Mouse (Mus musculus): ENCODE measurements at regions not wholly inside any gene's neighbourhood (a gene's known extent, or its start where the extent isn't known, plus 50 kb on each side); places are given as distances from the start of the nearest gene placed in this dataset.
"Not testable (repeated sequence)": the region's sequence is repeated elsewhere in the genome, so short reads cannot be mapped to it uniquely, and the experiment has no call there.

GRCm38 (mm10) chr11:31615107-31615811 lies 56.4 kb downstream of the Bod1 start:
- peak; percentile 17 for DNase-seq

- no peak for DNase-seq
These were observed 57.3 kb downstream of the Bod1 start for GRCm38 (mm10) chr11:31614394-31614713.

- no peak for DNase-seq
These were observed 57.8 kb downstream of the Bod1 start for GRCm38 (mm10) chr11:31613688-31614393.

- DNase-seq, result no peak
These were observed 63.2 kb downstream of the Bod1 start for GRCm38 (mm10) chr11:31608458-31608857.

- DNase-seq, result no peak
These were observed 70.2 kb downstream of the Bod1 start for GRCm38 (mm10) chr11:31601499-31601898.

GRCm38 (mm10) chr11:31593604-31594003 lies 78.1 kb downstream of the Bod1 start:
- no peak for DNase-seq

- DNase-seq, result no peak
These were observed 79.6 kb downstream of the Bod1 start for GRCm38 (mm10) chr11:31592061-31592460.

GRCm38 (mm10) chr11:31591037-31591554 lies 80.6 kb downstream of the Bod1 start:
- DNase-seq, result no peak

GRCm38 (mm10) chr11:31574941-31575340 lies 96.7 kb downstream of the Bod1 start:
- DNase-seq, result no peak

GRCm38 (mm10) chr11:31564742-31565510 lies 106.8 kb downstream of the Bod1 start:
- DNase-seq, result no peak

- no peak for DNase-seq
These were observed 107.6 kb downstream of the Bod1 start for GRCm38 (mm10) chr11:31563826-31564741.

GRCm38 (mm10) chr11:31562954-31563353 lies 108.7 kb downstream of the Bod1 start:
- DNase-seq, result no peak

- DNase-seq, result no peak
These were observed 110.9 kb downstream of the Bod1 start for GRCm38 (mm10) chr11:31560775-31561174.

GRCm38 (mm10) chr11:31555042-31555441 lies 116.6 kb downstream of the Bod1 start:
- DNase-seq, result peak; percentile 64

- no peak for DNase-seq
These were observed 119.9 kb downstream of the Bod1 start for GRCm38 (mm10) chr11:31551614-31552271.

GRCm38 (mm10) chr11:31550747-31551613 lies 120.7 kb downstream of the Bod1 start:
- DNase-seq, result peak; percentile 21

- DNase-seq, result not testable (repeated sequence)
These were observed 126.2 kb downstream of the Bod1 start for GRCm38 (mm10) chr11:31545514-31545913.

- no peak for DNase-seq
These were observed 129.0 kb downstream of the Bod1 start for GRCm38 (mm10) chr11:31542635-31543219.

GRCm38 (mm10) chr11:31541425-31541824 lies 130.3 kb downstream of the Bod1 start:
- no peak for DNase-seq

GRCm38 (mm10) chr11:31540816-31541215 lies 130.9 kb downstream of the Bod1 start:
- DNase-seq, result no peak

All from cerebellum, adult 9-11 months (tissue).